Mouse (Mus musculus) lung, postnatal 36 days (tissue): ENCODE results near the gene Ltc4s.

Experiments used
- DNase-seq: peaks from one replicate; pipeline ENCODE4 v3.0.0; 2022; ENCODE audit warnings: mixed read lengths

The Ltc4s gene

DNA sequence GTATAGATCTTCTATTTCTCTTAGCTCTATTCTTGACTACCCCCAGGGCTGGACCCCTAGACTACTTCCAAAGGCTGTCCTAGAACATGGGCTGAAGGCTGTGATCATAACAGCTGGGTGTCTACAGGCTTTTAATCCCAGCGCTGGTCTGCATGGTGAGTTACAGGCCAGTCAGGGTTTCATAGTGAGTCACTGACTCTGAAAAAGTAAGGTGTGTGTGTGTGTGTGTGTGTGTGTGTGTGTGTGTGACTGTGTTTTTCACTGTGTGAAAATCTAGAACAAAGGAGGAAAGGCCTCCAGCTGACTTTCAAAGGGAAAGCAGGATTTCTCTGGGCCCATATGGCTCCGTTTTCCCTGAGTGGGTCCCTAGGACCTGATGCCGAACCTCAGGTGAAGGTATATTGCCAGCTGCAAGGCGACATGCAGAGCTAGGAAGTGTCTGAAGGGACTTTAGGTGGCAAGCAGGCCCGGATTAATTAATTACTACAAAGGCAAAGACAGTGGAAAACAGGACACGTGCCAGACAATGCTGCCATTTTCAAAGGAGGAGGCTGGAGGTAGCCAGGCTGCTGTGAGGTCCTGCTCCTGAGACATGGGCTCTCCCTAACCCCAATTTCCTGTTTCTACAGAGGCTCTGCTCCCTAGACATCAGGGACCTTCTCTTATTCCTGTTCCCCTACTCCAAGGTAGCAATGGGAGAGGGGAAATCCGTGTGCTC is 15.7 kb downstream of the Ltc4s start:
- DNase-seq = no peak

DNA sequence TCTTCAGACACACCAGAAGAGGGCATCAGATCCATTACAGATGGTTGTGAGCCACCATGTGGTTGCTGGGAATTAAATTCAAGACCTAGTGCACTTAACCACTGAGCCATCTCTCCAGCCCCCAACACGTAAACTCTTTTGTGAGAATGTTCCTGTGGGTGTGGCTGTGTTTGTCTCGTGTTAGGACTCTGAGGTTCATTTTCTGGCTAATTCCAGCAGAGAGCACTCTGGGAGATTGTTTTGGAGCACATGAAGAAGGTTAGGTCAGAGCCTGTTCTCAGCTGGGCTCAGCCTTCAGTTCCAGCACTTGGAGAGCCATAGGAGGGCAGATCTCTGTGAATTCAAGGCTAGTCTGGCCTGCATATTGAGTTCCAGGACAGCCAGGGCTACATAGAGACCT is 18.6 kb downstream of the Ltc4s start:
- DNase-seq = no peak

DNA sequence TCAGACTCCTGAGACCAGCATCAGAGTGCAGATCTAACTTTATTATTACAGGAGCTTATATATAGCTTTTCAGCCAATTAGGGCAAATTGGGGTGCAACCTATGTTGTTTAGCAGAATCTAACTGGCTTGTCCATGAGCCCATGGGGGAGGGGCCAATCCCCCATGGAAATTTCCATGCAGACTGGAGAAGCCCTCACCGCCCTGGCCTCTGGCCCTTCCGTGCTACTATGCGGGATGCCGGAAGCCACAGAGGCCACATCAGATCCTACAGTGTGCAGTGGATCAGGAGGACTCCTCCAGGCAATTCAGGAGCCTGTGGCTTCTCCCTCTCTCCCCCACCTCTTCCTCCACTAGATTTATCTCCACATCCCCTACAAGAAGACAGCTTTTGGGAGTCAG is 20.6 kb downstream of the Ltc4s start:
- DNase-seq = no peak

DNA sequence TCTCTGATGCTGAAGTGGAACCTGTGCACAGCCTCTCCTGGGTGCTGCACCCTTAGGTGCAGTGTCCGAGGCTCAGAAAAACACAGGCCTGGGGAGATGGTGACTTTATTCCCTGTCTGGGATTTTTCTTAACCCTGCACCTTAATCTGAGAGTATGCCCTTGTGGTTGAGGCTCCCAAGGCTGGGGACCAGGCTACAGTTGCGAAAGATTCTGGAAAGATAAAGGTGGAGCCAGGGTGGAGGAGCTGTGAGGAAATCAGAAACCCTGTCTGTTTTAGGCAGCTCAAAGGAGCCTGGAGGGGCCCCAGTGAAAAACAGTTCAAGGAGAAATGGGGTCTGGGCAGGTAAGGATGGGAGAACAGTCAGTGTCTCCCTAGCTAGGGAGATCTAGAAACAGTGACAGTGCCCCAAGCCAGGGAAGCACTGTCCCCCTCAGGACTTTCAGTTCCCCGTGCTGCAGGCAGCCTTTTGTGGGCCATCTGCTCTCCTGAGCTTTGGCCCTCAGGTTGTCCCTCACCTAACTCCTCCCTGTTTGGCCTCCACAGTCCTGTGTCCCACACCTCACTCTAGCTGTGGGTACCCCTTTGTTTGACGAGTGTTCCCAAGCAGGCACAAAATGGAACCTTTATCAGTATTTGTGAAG is 21.6 kb downstream of the Ltc4s start:
- DNase-seq = no peak

DNA sequence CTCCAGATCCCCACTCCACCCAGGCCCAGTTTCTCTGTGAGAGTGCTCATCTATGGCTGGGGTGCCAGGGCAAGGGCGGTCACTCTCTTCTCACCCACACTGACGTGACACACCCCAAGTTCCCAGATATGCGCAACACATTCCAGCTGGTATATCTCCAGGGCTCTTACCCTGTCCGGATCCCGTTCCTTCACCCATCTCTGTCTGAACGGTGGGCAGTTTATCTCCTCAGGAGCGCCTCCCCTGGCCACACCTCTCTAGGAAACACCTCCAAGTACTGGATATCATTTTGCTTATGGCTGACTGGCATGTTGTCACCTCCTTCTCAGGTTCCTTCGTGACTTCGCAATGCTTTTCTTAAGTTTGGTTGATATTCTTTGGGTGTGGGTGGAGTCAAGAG is 22.8 kb downstream of the Ltc4s start:
- DNase-seq = no peak

DNA sequence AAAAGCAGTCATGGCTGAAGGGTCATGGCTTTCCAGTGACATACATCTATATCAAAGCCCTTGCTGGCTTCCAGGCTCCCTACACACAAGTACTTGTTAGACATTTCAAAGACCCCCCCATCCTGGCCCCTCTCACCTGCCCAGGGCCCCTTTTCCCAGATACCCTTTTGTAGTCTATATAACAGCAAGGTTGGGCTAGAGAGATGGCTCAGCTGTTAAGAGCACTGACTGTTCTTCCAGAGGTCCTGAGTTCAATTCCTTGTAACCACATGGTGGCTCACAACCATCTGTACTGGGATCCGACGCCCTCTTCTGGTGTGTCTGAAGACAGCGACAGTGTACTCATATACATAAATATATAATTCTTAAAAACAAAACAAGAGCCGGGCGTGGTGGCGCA is 23.8 kb downstream of the Ltc4s start:
- no peak for DNase-seq

GRCm38 (mm10) chr11:50212848-50213758 is 25.3 kb downstream of the Ltc4s start:
- DNase-seq = peak; percentile 92

DNA sequence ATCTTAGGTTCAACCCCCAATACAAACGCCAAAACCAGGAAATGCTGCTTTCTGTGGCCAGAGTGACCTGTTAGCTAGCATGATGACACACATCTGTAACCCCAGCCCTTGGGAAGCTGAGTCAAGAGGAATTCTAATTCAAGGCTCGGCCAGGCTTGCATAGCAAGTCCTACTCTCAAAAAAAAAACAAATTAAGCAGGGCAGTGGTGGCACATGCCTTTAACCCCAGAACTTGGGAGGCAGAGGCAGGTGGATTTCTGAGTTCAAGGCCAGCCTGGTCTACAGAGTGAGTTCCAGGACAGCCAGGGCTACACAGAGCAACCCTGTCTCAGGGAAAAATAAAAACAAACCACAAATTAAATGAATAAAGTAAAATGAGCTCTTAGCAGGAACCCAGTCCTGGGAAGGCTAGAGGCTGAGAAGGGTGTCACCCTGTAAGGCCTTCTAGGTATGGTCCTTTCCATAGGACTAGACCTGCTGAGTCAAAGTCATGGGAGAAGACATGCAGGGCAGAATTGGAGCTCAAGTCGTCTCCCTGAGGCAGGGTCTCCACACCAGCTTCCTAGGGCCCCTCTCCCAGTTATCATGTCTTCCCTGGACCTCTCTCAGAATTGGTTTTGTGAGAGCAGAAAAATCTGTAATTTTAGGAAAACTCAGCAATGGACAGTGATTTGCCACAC is 26.2 kb downstream of the Ltc4s start:
- no peak for DNase-seq

- DNase-seq = no peak
Measured at GRCm38 (mm10) chr11:50211322-50212059, 26.9 kb downstream of the Ltc4s start.

- peak; percentile 82 for DNase-seq
Measured at GRCm38 (mm10) chr11:50210505-50211151, 27.8 kb downstream of the Ltc4s start, which contains the start of the genes Sqstm1 and Mgat4b. Sqstm1 (minus strand) TSS chr11:50210827. Mgat4b (plus strand) TSS chr11:50210890.

DNA sequence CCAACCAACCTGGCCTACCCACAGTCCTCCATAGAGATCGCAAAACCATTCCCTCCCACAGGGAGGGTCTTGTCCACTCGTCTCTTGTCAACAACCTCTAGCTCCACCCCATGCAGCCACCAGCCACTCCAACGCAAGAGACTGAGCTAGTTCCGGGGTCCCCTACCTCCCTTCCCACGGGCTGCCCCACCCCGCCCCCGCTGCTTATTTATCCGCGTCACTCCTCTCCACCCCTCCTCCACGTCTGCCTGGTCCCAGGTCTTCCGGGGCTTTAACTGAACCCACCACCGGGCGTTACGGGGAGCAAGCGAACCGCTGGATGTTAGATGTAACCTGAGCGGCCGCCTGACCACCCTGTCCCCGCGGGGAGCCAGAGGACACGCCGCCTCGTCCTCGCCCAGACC is 28.3 kb downstream of the Ltc4s start:
- peak; percentile 97 for DNase-seq

- DNase-seq = no peak
Measured at GRCm38 (mm10) chr11:50208039-50208438, 30.4 kb downstream of the Ltc4s start.

DNA sequence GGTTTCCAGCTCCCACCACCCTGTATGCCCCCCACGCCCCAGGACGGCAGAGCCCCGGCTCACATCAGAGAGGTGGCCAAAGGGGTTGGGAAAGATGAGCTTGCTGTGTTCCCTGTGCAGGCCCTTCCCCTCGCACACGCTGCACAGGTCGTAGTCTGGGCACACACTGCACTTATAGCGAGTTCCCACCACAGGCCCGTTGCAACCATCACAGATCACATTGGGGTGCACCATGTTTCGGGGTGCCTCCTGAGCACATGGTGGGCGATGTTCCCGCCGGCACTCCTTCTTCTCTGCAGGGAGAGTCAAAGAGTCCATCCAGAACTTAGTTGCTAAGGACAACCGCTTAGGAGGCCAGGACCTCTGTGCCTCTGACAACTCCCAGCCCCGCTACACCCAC is 31.1 kb downstream of the Ltc4s start:
- no peak for DNase-seq

- DNase-seq = no peak
Measured at GRCm38 (mm10) chr11:50206037-50206436, 32.4 kb downstream of the Ltc4s start.

GRCm38 (mm10) chr11:50205434-50205833 is 33.0 kb downstream of the Ltc4s start:
- no peak for DNase-seq

- no peak for DNase-seq
Measured at GRCm38 (mm10) chr11:50203302-50203827, 35.1 kb downstream of the Ltc4s start.

- DNase-seq = no peak
Measured at GRCm38 (mm10) chr11:50201590-50201989, 36.8 kb downstream of the Ltc4s start.

DNA sequence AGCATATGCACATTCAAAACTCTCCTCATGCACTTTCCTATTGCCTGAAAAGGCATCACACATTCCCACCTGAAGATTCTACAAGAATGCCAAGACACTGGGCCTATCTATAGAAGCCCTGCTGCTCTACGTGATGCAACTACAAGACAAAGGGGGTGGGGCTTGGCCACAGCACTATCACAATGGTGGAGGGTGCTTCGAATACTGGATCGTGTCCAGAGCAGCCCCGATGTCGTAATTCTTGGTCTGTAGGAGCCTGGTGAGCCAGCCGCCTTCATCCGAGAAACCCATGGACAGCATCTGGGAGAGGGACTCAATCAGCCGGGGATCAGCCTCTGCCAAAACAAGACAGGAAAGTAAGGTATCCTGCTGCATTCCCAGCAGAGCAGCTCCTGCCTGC is 37.8 kb downstream of the Ltc4s start:
- DNase-seq = peak; percentile 65

DNA sequence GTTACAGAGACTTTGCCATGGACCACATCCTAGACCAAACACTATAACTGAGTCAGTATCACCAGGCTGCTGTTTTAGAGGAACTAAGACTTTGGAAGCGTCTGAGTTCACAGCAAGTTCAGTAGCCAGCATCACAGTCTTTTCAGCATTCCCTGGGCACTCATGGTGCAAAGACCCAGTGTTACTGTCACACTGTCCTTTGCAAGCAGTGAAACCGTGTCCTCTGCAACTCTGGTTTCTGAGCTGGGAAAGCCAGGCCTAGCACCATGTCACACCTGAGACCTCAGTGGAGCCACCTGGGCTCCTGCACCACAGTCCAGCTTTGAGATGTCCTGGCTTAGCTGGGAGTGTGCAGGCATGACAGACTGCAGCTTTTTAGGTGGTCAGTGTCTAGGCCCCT is 39.5 kb downstream of the Ltc4s start:
- DNase-seq = no peak

GRCm38 (mm10) chr11:50198219-50198846 is 40.1 kb downstream of the Ltc4s start:
- DNase-seq = no peak

GRCm38 (mm10) chr11:50197500-50197899 is 40.9 kb downstream of the Ltc4s start:
- no peak for DNase-seq
